Mouse (Mus musculus) kidney, adult 2 months (tissue): ENCODE data around the gene Glb1l.

Experiments used
- CTCF ChIP-seq: fragments of 200-500 bp; conservative IDR thresholded peaks from 2 replicates; pipeline ENCODE4 v1.5.1; 2011; ENCODE audit warnings: low read depth, mild to moderate bottlenecking, control low read depth, low read length, moderate library complexity, mixed read lengths; ENCODE audit not compliant: insufficient read depth, insufficient read length
- POLR2A ChIP-seq: fragments of 200-500 bp; IDR thresholded peaks from one replicate; pipeline ENCODE4 v1.6.1; 2011; ENCODE audit warnings: low read depth, low read length, control low read depth

DNA sequence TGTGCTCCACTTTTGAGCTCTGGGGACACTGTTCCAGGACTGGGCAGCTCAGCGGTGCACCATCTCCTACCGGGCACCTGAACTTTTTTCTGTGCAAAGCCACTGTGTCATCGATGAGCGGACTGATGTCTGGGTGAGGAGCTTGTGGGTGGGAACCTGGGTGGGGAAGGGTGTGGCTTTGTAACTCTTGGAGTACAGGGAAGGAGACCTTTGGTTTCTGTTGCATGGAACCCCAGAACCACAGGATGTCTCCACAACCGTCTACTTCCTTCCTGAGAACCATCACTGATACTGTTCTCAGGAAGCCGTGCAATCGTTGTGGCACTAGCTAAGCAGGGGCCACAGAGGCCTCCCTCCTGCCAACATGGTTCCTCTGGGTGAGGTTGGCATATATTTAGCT, 2.5 kb upstream of the Glb1l start:
- TF ChIP-seq CTCF (no peak), POLR2A (no peak)
